Mouse (Mus musculus): ENCODE measurements around the gene H2-Eb1. TPM values are rescaled to one million over a fixed set of nuclear protein-coding genes. Genes with fewer than 3 reads are reported as not detected.
A peak's percentile ranks its signal among the peaks of the same experiment; 100 is the strongest.

H2-Eb1 gene
- 1 to 10 TPM; 6.8 to 7.0 TPM for total RNA-seq (2021)
- long read RNA-seq, experiment 1, transcript H2-Eb1-203 (6 exons, 1,669 nt), result major isoform, 6 of 7 reads
- long read RNA-seq, experiment 1, partial matches to known transcripts, result 0 of 7 reads
- long read RNA-seq, experiment 1, other reads (novel, unspliced or antisense), result 1 of 7 reads
- long read RNA-seq, experiment 2, partial matches to known transcripts, result 1 of 2 reads
- long read RNA-seq, experiment 2, other reads (novel, unspliced or antisense), result 0 of 2 reads

- DNase-seq, result peak; percentile 39 to 66
- intact Hi-C loops (cut with DNase I), result no loop called here
Measured at GRCm38 (mm10) chr17:34305380-34306030, at the start of gene H2-Eb1. H2-Eb1 (plus strand) TSS chr17:34305867.

GRCm38 (mm10) chr17:34256501-34256900 lies 49.2 kb upstream of the H2-Eb1 start:
- intact Hi-C loops (cut with DNase I), result no loop called here
- no peak for DNase-seq

GRCm38 (mm10) chr17:34257594-34258375 lies 47.9 kb upstream of the H2-Eb1 start, which contains the start of gene H2-Ab1:
H2-Ab1 (plus strand) TSS chr17:34257689.
- DNase-seq, result peak; percentile 48 to 81
- intact Hi-C loops (cut with DNase I), result no loop called here

- DNase-seq, result no peak
- intact Hi-C loops (cut with DNase I), result no loop called here
Measured at GRCm38 (mm10) chr17:34260551-34260950, 45.1 kb upstream of the H2-Eb1 start.

GRCm38 (mm10) chr17:34261502-34261901 lies 44.2 kb upstream of the H2-Eb1 start:
- intact Hi-C loops (cut with DNase I), result no loop called here
- DNase-seq, result no peak

GRCm38 (mm10) chr17:34263068-34263467 lies 42.6 kb upstream of the H2-Eb1 start:
- intact Hi-C loops (cut with DNase I), result no loop called here
- peak; percentile 33 to 48 for DNase-seq

GRCm38 (mm10) chr17:34263811-34264371 lies 41.8 kb upstream of the H2-Eb1 start:
- intact Hi-C loops (cut with DNase I), result no loop called here
- DNase-seq, result no peak

GRCm38 (mm10) chr17:34264452-34265351 lies 41.0 kb upstream of the H2-Eb1 start:
- no peak for DNase-seq
- intact Hi-C loops (cut with DNase I), result no loop called here

GRCm38 (mm10) chr17:34268262-34268661 lies 37.4 kb upstream of the H2-Eb1 start:
- no peak for DNase-seq
- intact Hi-C loops (cut with DNase I), result no loop called here

GRCm38 (mm10) chr17:34268748-34269147 lies 36.9 kb upstream of the H2-Eb1 start:
- intact Hi-C loops (cut with DNase I), result no loop called here
- no peak for DNase-seq

- intact Hi-C loops (cut with DNase I), result no loop called here
Measured at GRCm38 (mm10) chr17:34269817-34270216, 35.9 kb upstream of the H2-Eb1 start.

GRCm38 (mm10) chr17:34270230-34270629 lies 35.4 kb upstream of the H2-Eb1 start:
- intact Hi-C loops (cut with DNase I), result no loop called here
- DNase-seq, result no peak

More at GRCm38 (mm10) chr17:34269817-34270216, 35.9 kb upstream of the H2-Eb1 start:
- no peak for DNase-seq

- intact Hi-C loops (cut with DNase I), result no loop called here
Measured at GRCm38 (mm10) chr17:34270940-34271339, 34.7 kb upstream of the H2-Eb1 start.

GRCm38 (mm10) chr17:34272102-34272501 lies 33.6 kb upstream of the H2-Eb1 start:
- no peak for DNase-seq
- intact Hi-C loops (cut with DNase I), result no loop called here

More at GRCm38 (mm10) chr17:34270940-34271339, 34.7 kb upstream of the H2-Eb1 start:
- DNase-seq, result no peak

GRCm38 (mm10) chr17:34280499-34281038 lies 25.1 kb upstream of the H2-Eb1 start:
- no peak for DNase-seq
- intact Hi-C loops (cut with DNase I), result no loop called here

- no peak for DNase-seq
Measured at GRCm38 (mm10) chr17:34281836-34282235, 23.8 kb upstream of the H2-Eb1 start.

GRCm38 (mm10) chr17:34285371-34285770 lies 20.3 kb upstream of the H2-Eb1 start:
- DNase-seq, result no peak
- intact Hi-C loops (cut with DNase I), result no loop called here

More at GRCm38 (mm10) chr17:34281836-34282235, 23.8 kb upstream of the H2-Eb1 start:
- intact Hi-C loops (cut with DNase I), result no loop called here

- intact Hi-C loops (cut with DNase I), result no loop called here
- DNase-seq, result no peak
Measured at GRCm38 (mm10) chr17:34285848-34286247, 19.8 kb upstream of the H2-Eb1 start.

- DNase-seq, result no peak
- intact Hi-C loops (cut with DNase I), result no loop called here
Measured at GRCm38 (mm10) chr17:34286501-34286900, 19.2 kb upstream of the H2-Eb1 start.

- intact Hi-C loops (cut with DNase I), result no loop called here
- DNase-seq, result no peak
Measured at GRCm38 (mm10) chr17:34286999-34287398, 18.7 kb upstream of the H2-Eb1 start.

Data from gastrocnemius, postnatal 36 days (tissue).